Mouse (Mus musculus): ENCODE results near the gene Myo1d. TPM values are rescaled to one million over a fixed set of nuclear protein-coding genes. Genes with fewer than 3 reads are reported as not detected.

Myo1d gene
- polyA plus RNA-seq, 1 experiment from 2014 or later: 26.4 TPM

- Histone ChIP-seq H3K4me2 (replicated peaks; ENCODE audit: low read depth, low read length) (no peak overlapping the region), H3K4me1 (ENCODE audit: insufficient read depth, low read depth, low read length) (no peaks in the 10 kb centered on the region), H3K9ac (replicated peaks; ENCODE audit: low read depth) (no peak overlapping the region), H3K4me3 (ENCODE audit: low read depth, low read length) (no peak overlapping the region), H3K27ac (ENCODE audit: low read length) (no peak overlapping the region), H3K36me3 (ENCODE audit: insufficient read depth, low read length) (no peaks in the 10 kb centered on the region), H3K27me3 (replicated peaks; ENCODE audit: insufficient read depth, low read length) (no peaks in the 10 kb centered on the region), H3K9me3 (ENCODE audit: low read length) (no peaks in the 10 kb centered on the region)
- no peak for ATAC-seq
- TF ChIP-seq CTCF (IDR thresholded peaks at IDR 0.05): no peak
- TF ChIP-seq EP300 (IDR thresholded peaks at IDR 0.05): no peak
- no peak for DNase-seq (ENCODE audit: low spot score)
- WGBS: 72% methylated on average over 1 of the region's 1 CpGs
Observed at GRCm38 (mm10) chr11:80751168-80751567, 28.7 kb downstream of the Myo1d start.

GRCm38 (mm10) chr11:80749187-80749586 is 30.6 kb downstream of the Myo1d start:
- WGBS: 100% methylated on average over 1 of the region's 1 CpGs
- Histone ChIP-seq H3K4me3 (ENCODE audit: low read depth, low read length) (no peak overlapping the region), H3K27me3 (replicated peaks; ENCODE audit: insufficient read depth, low read length) (no peaks in the 10 kb centered on the region), H3K36me3 (ENCODE audit: insufficient read depth, low read length) (no peaks in the 10 kb centered on the region), H3K4me1 (ENCODE audit: insufficient read depth, low read depth, low read length) (no peaks in the 10 kb centered on the region), H3K9ac (replicated peaks; ENCODE audit: low read depth) (no peak overlapping the region), H3K4me2 (replicated peaks; ENCODE audit: low read depth, low read length) (no peak overlapping the region), H3K27ac (ENCODE audit: low read length) (no peak overlapping the region), H3K9me3 (ENCODE audit: low read length) (no peaks in the 10 kb centered on the region)
- DNase-seq (ENCODE audit: low spot score) (no peak), ATAC-seq (no peak)
- TF ChIP-seq EP300 (IDR thresholded peaks at IDR 0.05) (no peak), CTCF (IDR thresholded peaks at IDR 0.05) (no peak)

- WGBS: 38% methylated on average over 5 of the region's 5 CpGs
- ATAC-seq (peak; percentile 44; the same call in 1 of the 2 replicates), DNase-seq (ENCODE audit: low spot score) (no peak)
- TF ChIP-seq EP300 (IDR thresholded peaks at IDR 0.05): no peak
- TF ChIP-seq CTCF (IDR thresholded peaks at IDR 0.05): no peak
- no peak overlapping the region for H3K9ac ChIP-seq (replicated peaks; ENCODE audit: low read depth)
- no peaks in the 10 kb centered on the region for H3K4me1 ChIP-seq (ENCODE audit: insufficient read depth, low read depth, low read length)
- H3K27ac ChIP-seq (ENCODE audit: low read length): no peak overlapping the region
- H3K36me3 ChIP-seq (ENCODE audit: insufficient read depth, low read length): no peaks in the 10 kb centered on the region
- H3K4me2 ChIP-seq (replicated peaks; ENCODE audit: low read depth, low read length): no peak overlapping the region
- H3K27me3 ChIP-seq (replicated peaks; ENCODE audit: insufficient read depth, low read length): no peaks in the 10 kb centered on the region
- H3K4me3 ChIP-seq (ENCODE audit: low read depth, low read length): no peak overlapping the region
- H3K9me3 ChIP-seq (ENCODE audit: low read length): no peaks in the 10 kb centered on the region
Observed at GRCm38 (mm10) chr11:80745426-80745825, 34.4 kb downstream of the Myo1d start.

GRCm38 (mm10) chr11:80743823-80744410 is 35.9 kb downstream of the Myo1d start:
- H3K27ac ChIP-seq (ENCODE audit: low read length): no peak overlapping the region
- no peak overlapping the region for H3K9ac ChIP-seq (replicated peaks; ENCODE audit: low read depth)
- H3K9me3 ChIP-seq (ENCODE audit: low read length): no peaks in the 10 kb centered on the region
- 74% methylated on average over 4 of the region's 4 CpGs for WGBS
- H3K4me1 ChIP-seq (ENCODE audit: insufficient read depth, low read depth, low read length): no peaks in the 10 kb centered on the region
- no peaks in the 10 kb centered on the region for H3K27me3 ChIP-seq (replicated peaks; ENCODE audit: insufficient read depth, low read length)
- ATAC-seq (no peak), DNase-seq (ENCODE audit: low spot score) (no peak)
- no peak overlapping the region for H3K4me3 ChIP-seq (ENCODE audit: low read depth, low read length)
- TF ChIP-seq EP300 (IDR thresholded peaks at IDR 0.05) (no peak), CTCF (IDR thresholded peaks at IDR 0.05) (no peak)
- no peaks in the 10 kb centered on the region for H3K36me3 ChIP-seq (ENCODE audit: insufficient read depth, low read length)
- H3K4me2 ChIP-seq (replicated peaks; ENCODE audit: low read depth, low read length): no peak overlapping the region

- no peaks in the 10 kb centered on the region for H3K9me3 ChIP-seq (ENCODE audit: low read length)
- H3K4me3 ChIP-seq (ENCODE audit: low read depth, low read length): no peak overlapping the region
- H3K4me1 ChIP-seq (ENCODE audit: insufficient read depth, low read depth, low read length): no peaks in the 10 kb centered on the region
- no peaks in the 10 kb centered on the region for H3K27me3 ChIP-seq (replicated peaks; ENCODE audit: insufficient read depth, low read length)
- H3K9ac ChIP-seq (replicated peaks; ENCODE audit: low read depth): no peak overlapping the region
- TF ChIP-seq CTCF (IDR thresholded peaks at IDR 0.05) (no peak), EP300 (IDR thresholded peaks at IDR 0.05) (no peak)
- DNase-seq (ENCODE audit: low spot score) (no peak), ATAC-seq (no peak)
- H3K36me3 ChIP-seq (ENCODE audit: insufficient read depth, low read length): no peaks in the 10 kb centered on the region
- H3K4me2 ChIP-seq (replicated peaks; ENCODE audit: low read depth, low read length): no peak overlapping the region
- WGBS: 98% methylated on average over 4 of the region's 4 CpGs
- no peak overlapping the region for H3K27ac ChIP-seq (ENCODE audit: low read length)
Observed at GRCm38 (mm10) chr11:80742462-80742861, 37.4 kb downstream of the Myo1d start.

- DNase-seq (ENCODE audit: low spot score): no peak
- H3K9me3 ChIP-seq (ENCODE audit: low read length): no peaks in the 10 kb centered on the region
- no peak overlapping the region for H3K4me2 ChIP-seq (replicated peaks; ENCODE audit: low read depth, low read length)
- no peaks in the 10 kb centered on the region for H3K4me1 ChIP-seq (ENCODE audit: insufficient read depth, low read depth, low read length)
- H3K36me3 ChIP-seq (ENCODE audit: insufficient read depth, low read length): no peaks in the 10 kb centered on the region
- H3K4me3 ChIP-seq (ENCODE audit: low read depth, low read length): no peak overlapping the region
- TF ChIP-seq EP300 (IDR thresholded peaks at IDR 0.05) (no peak), CTCF (IDR thresholded peaks at IDR 0.05) (no peak)
- no peak overlapping the region for H3K9ac ChIP-seq (replicated peaks; ENCODE audit: low read depth)
- H3K27me3 ChIP-seq (replicated peaks; ENCODE audit: insufficient read depth, low read length): no peaks in the 10 kb centered on the region
- H3K27ac ChIP-seq (ENCODE audit: low read length): no peak overlapping the region
- WGBS: 73% methylated on average over 2 of the region's 2 CpGs
- ATAC-seq: no peak
Observed at GRCm38 (mm10) chr11:80734771-80735170, 45.1 kb downstream of the Myo1d start.

GRCm38 (mm10) chr11:80724701-80725100 is 55.1 kb downstream of the Myo1d start:
- Histone ChIP-seq H3K27me3 (replicated peaks; ENCODE audit: insufficient read depth, low read length) (no peaks in the 10 kb centered on the region), H3K9me3 (ENCODE audit: low read length) (no peaks in the 10 kb centered on the region), H3K36me3 (ENCODE audit: insufficient read depth, low read length) (no peaks in the 10 kb centered on the region), H3K9ac (replicated peaks; ENCODE audit: low read depth) (no peak overlapping the region), H3K4me2 (replicated peaks; ENCODE audit: low read depth, low read length) (no peak overlapping the region), H3K4me3 (ENCODE audit: low read depth, low read length) (no peak overlapping the region), H3K27ac (ENCODE audit: low read length) (no peak overlapping the region), H3K4me1 (ENCODE audit: insufficient read depth, low read depth, low read length) (no peaks in the 10 kb centered on the region)
- ATAC-seq: no peak
- 60% methylated on average over 12 of the region's 12 CpGs for WGBS
- TF ChIP-seq CTCF (IDR thresholded peaks at IDR 0.05) (no peak), EP300 (IDR thresholded peaks at IDR 0.05) (no peak)
- DNase-seq (ENCODE audit: low spot score): no peak
